Mouse (Mus musculus) liver, adult 2 months (tissue): ENCODE results near the gene Rdx. TPM values are rescaled to one million over a fixed set of nuclear protein-coding genes. Genes with fewer than 3 reads are reported as not detected.
A peak's percentile ranks its signal among the peaks of the same experiment; 100 is the strongest.

ENCODE experiments used
- DNase-seq: peaks from one replicate; pipeline ENCODE4 v3.0.0-alpha.2; 2011; ENCODE audit warnings: low read depth, low spot score; ENCODE audit errors: extremely low read depth
- H3K27ac ChIP-seq: fragments of 200-500 bp; replicated peaks from 2 replicates; pipeline ENCODE4 v1.5.1; 2012; ENCODE audit warnings: low read depth, mild to moderate bottlenecking, control low read depth, inconsistent platforms, low read length; ENCODE audit not compliant: insufficient read depth
- H3K27me3 ChIP-seq: fragments of 200-500 bp; 2 replicates; pipeline ENCODE4 v1.6.1; 2012; ENCODE audit warnings: mild to moderate bottlenecking, moderate library complexity, low read length, inconsistent platforms; ENCODE audit not compliant: control insufficient read depth, insufficient read depth
- H3K36me3 ChIP-seq: fragments of 200-500 bp; 2 replicates; pipeline ENCODE4 v1.6.1; 2012; ENCODE audit warnings: low read length, inconsistent platforms; ENCODE audit not compliant: control insufficient read depth, insufficient read depth
- H3K4me1 ChIP-seq: fragments of 200-500 bp; 2 replicates; pipeline ENCODE4 v1.6.1; 2011; ENCODE audit warnings: low read length; ENCODE audit not compliant: control insufficient read depth, insufficient read depth
- H3K4me3 ChIP-seq: fragments of 200-500 bp; 2 replicates; pipeline ENCODE4 v1.5.1; 2011; ENCODE audit warnings: low read depth, mild to moderate bottlenecking, control low read depth, low read length, moderate library complexity; ENCODE audit not compliant: insufficient read depth
- H3K79me2 ChIP-seq: fragments of 200-500 bp; 2 replicates; pipeline ENCODE4 v1.6.1; 2012; ENCODE audit warnings: inconsistent platforms, mild to moderate bottlenecking, low read length, moderate library complexity; ENCODE audit not compliant: control insufficient read depth, insufficient read depth
- H3K9ac ChIP-seq: fragments of 200-500 bp; 2 replicates; pipeline ENCODE4 v1.6.1; 2012; ENCODE audit warnings: low read depth, mild to moderate bottlenecking, control low read depth, inconsistent platforms, low read length
- CTCF ChIP-seq: fragments of 200-500 bp; IDR thresholded peaks from 2 replicates; pipeline ENCODE4 v1.5.1; 2011; ENCODE audit warnings: low read depth, low read length, control low read depth
- POLR2A ChIP-seq: fragments of 200-500 bp; IDR thresholded peaks from 2 replicates; pipeline ENCODE4 v1.6.1; 2011; ENCODE audit warnings: low read length, control low read depth; ENCODE audit not compliant: insufficient read depth; ENCODE audit errors: extremely low read depth
- WGBS: fragments of 180-500 bp; shearing (Covaris S2); methylation state at CpG from one replicate; pipeline ENCODE4 v1.1.7; 2018; 5-methylcytosine and 5-hydroxymethylcytosine counted together
- polyA plus RNA-seq: library from polyadenylated mRNA; depleted of rRNA; stranded (reverse); fragments of >200 nt; gene quantifications from 2 replicates; pipeline ENCODE4 v1.2.3, GENCODE M21; 2012
- total RNA-seq: library from RNA; depleted of rRNA; stranded (reverse); fragments of >200 nt; gene quantifications from 2 replicates; pipeline ENCODE4 v1.2.3, GENCODE M21; 2014

Gene Rdx
- total and polyA plus RNA-seq, 2 experiments: 30.5 to 167 TPM

DNA sequence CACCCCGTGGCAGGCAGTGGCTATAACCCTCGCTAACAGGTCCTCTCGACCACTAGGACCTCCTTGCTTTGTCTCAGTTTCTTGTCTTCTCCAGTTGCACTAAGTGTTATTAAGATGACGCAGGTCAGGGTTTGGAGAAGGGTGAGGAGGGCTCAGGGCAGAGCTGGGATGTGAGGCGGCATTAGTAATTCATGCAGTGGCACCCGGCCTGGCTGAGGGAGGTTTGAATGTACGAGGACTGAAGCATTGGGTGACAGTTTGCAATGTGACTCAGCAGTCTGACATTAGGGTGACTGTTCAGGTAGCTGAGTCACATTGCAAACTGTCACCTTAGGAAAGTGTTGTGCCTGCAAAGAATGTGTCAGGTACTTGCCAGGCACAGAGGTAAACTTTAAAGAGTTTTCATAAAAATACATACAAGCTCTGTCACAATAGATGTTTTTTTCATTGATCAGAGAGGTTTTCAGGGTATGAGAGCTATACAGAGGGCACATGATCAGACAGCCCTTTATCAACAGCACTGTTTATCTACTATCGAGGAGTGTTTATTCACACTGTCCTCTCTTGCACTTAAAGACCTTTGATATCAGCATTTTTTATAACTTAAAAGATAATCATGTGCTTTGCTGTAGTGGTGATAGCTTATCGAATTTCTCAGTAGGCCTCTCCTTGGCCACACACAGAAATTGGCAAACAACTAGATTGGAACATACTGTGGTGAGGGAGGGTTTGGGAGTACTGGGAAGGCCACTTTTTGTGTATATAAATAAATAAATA lies 56.7 kb downstream of the Rdx start:
- Histone ChIP-seq H3K4me3 (no peak overlapping the region), H3K9ac (no peak overlapping the region), H3K36me3 (no peaks in the 10 kb centered on the region), H3K27me3 (no peaks in the 10 kb centered on the region), H3K27ac (peak overlapping the region; percentile 14), H3K79me2 (no peaks in the 10 kb centered on the region), H3K4me1 (peaks cover 25% of the 10 kb centered on the region)
- WGBS: 51% methylated on average over 9 of the region's 9 CpGs
- peak; percentile 87 for DNase-seq
- TF ChIP-seq POLR2A (no peak), CTCF (no peak)

DNA sequence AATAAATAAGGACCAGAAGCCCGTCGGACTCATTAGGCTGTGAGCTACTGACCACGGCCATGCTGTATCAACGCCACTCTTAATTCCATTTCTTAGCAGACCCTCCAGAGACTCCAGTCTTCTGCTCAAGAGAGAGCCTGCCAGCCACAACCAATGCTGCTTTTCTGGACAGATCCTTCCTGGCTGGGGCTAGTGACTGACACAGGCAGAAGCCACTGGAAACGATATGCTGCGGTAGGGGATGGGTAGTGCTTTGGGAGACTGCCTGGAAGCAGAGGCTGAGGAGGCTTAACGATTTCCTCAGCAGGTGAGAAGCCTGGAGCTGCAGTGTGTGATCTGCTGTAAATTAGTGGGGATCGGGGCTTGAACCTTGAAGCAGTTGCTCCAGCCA lies 57.2 kb downstream of the Rdx start:
- Histone ChIP-seq H3K27me3 (no peaks in the 10 kb centered on the region), H3K79me2 (no peaks in the 10 kb centered on the region), H3K27ac (0 out of 2 replicates have a peak overlapping the region, but pooled peaks have one; percentile 9), H3K9ac (no peak overlapping the region), H3K4me3 (no peak overlapping the region), H3K4me1 (peaks cover 25% of the 10 kb centered on the region), H3K36me3 (no peaks in the 10 kb centered on the region)
- no peak for TF ChIP-seq CTCF
- no peak for DNase-seq
- WGBS: 51% methylated on average over 8 of the region's 8 CpGs

DNA sequence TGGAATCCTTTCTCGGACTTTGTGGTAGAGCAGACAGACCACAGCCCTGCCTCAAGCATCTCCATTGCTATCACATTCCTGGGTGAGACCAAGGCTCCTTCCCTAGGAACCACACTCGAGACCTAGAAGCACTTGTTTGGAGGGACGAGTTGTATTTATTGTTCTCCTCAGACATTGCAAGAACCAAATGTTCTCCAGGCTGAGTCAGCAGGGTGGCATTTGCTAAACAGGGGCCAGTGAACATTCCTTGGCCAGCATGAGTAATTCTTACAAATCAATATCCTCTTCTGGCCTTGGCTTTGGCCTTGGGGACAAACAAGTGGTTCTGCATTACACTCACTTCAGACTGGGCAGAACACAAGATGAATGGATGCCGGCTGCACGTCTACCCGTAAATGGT lies 58.5 kb downstream of the Rdx start:
- TF ChIP-seq CTCF: no peak
- no peak for TF ChIP-seq POLR2A
- Histone ChIP-seq H3K27me3 (no peaks in the 10 kb centered on the region), H3K4me1 (peaks cover 25% of the 10 kb centered on the region), H3K27ac (peak overlapping the region; percentile 25; the same call in 1 of the 2 replicates), H3K36me3 (no peaks in the 10 kb centered on the region), H3K79me2 (no peaks in the 10 kb centered on the region), H3K4me3 (no peak overlapping the region), H3K9ac (no peak overlapping the region)
- peak; percentile 68 for DNase-seq
- 47% methylated on average over 6 of the region's 6 CpGs for WGBS

DNA sequence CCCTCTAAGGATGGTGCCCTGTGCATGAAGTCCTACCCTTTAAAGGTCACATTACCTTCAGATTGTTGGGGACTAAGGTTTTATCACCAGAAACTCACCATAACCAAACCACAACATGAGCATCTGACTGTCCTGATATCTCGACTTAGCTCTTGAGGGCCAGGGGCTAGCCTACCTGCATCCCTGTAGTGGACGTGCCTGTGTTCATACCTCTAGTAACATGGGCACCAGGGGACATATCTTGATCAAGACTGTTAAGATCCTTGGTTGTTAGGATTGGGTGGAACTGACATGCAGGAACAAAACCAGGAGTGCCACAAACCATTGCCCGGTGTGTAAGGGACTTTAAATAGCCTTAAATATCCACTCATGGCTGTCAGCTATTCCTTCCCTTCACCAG lies 60.2 kb downstream of the Rdx start:
- peaks cover 4% of the 10 kb centered on the region; the same call in 1 of the 2 replicates for H3K36me3 ChIP-seq
- DNase-seq: no peak
- H3K9ac ChIP-seq: no peak overlapping the region
- no peak overlapping the region for H3K27ac ChIP-seq
- no peaks in the 10 kb centered on the region for H3K79me2 ChIP-seq
- no peak overlapping the region for H3K4me3 ChIP-seq
- no peaks in the 10 kb centered on the region for H3K27me3 ChIP-seq
- 96% methylated on average over 3 of the region's 3 CpGs for WGBS
- peaks cover 25% of the 10 kb centered on the region for H3K4me1 ChIP-seq
- no peak for TF ChIP-seq CTCF
- TF ChIP-seq POLR2A: no peak

DNA sequence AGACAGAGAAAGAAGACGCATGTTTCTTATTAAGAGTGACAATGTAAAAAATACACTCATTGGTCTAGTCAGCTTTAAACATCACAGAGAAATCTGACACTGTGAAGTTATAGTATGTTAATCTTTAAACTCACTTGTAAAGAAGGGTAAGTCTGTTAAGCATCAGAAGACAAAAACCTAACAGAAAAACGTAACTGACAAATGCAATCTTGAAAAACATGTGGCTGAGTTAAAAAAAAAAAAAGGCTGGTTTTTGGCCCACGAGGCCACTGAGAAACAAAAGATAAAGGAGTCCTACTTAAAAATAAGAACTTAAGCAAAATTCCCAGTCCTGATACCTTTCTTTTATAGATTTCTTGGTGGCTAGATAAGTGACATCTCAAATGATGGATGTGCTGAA lies 63.8 kb downstream of the Rdx start:
- Histone ChIP-seq H3K27me3 (no peaks in the 10 kb centered on the region), H3K4me1 (peaks cover 3% of the 10 kb centered on the region; the same call in 1 of the 2 replicates), H3K79me2 (no peaks in the 10 kb centered on the region), H3K36me3 (peaks cover 5% of the 10 kb centered on the region; the same call in 1 of the 2 replicates), H3K9ac (no peak overlapping the region), H3K27ac (no peak overlapping the region), H3K4me3 (no peak overlapping the region)
- no peak for DNase-seq
- WGBS: 91% methylated on average over 3 of the region's 3 CpGs
- TF ChIP-seq CTCF (no peak), POLR2A (no peak)

DNA sequence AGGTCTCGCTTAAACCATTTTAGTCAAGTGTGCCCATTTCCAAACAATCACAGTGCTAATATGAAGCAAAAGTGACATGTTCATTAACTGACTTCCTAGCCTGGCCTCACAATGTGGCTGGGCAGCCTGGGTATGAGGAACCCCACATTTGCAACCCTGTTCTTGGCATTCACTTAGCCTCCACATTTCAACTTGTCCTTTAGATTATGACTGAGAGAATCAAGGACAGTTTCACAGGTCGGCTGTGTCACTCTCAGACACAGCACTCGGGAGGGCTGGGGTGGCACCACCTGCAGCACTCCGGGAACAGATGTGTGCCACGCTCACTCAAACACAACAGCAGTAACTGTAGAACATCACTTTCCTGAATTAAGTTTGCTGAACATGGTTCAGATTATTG lies 66.1 kb downstream of the Rdx start:
- no peaks in the 10 kb centered on the region for H3K27me3 ChIP-seq
- H3K36me3 ChIP-seq: peaks cover 13% of the 10 kb centered on the region; the same call in 1 of the 2 replicates
- no peak overlapping the region for H3K4me3 ChIP-seq
- WGBS: 96% methylated on average over 5 of the region's 5 CpGs
- H3K27ac ChIP-seq: no peak overlapping the region
- DNase-seq: no peak
- H3K4me1 ChIP-seq: no peaks in the 10 kb centered on the region
- TF ChIP-seq POLR2A (no peak), CTCF (no peak)
- no peak overlapping the region for H3K9ac ChIP-seq
- H3K79me2 ChIP-seq: no peaks in the 10 kb centered on the region
